Mouse (Mus musculus) liver, adult 2 months (tissue): ENCODE results near the gene Pum1. TPM values are rescaled to one million over a fixed set of nuclear protein-coding genes. Genes with fewer than 3 reads are reported as not detected.

Source experiments
- DNase-seq: peaks from one replicate; pipeline ENCODE4 v3.0.0-alpha.2; 2011; ENCODE audit warnings: low read depth, low spot score; ENCODE audit errors: extremely low read depth
- H3K27ac ChIP-seq: fragments of 200-500 bp; replicated peaks from 2 replicates; pipeline ENCODE4 v1.5.1; 2012; ENCODE audit warnings: low read depth, mild to moderate bottlenecking, control low read depth, inconsistent platforms, low read length; ENCODE audit not compliant: insufficient read depth
- H3K27me3 ChIP-seq: fragments of 200-500 bp; 2 replicates; pipeline ENCODE4 v1.6.1; 2012; ENCODE audit warnings: mild to moderate bottlenecking, moderate library complexity, low read length, inconsistent platforms; ENCODE audit not compliant: control insufficient read depth, insufficient read depth
- H3K36me3 ChIP-seq: fragments of 200-500 bp; 2 replicates; pipeline ENCODE4 v1.6.1; 2012; ENCODE audit warnings: low read length, inconsistent platforms; ENCODE audit not compliant: control insufficient read depth, insufficient read depth
- H3K4me1 ChIP-seq: fragments of 200-500 bp; 2 replicates; pipeline ENCODE4 v1.6.1; 2011; ENCODE audit warnings: low read length; ENCODE audit not compliant: control insufficient read depth, insufficient read depth
- H3K4me3 ChIP-seq: fragments of 200-500 bp; 2 replicates; pipeline ENCODE4 v1.5.1; 2011; ENCODE audit warnings: low read depth, mild to moderate bottlenecking, control low read depth, low read length, moderate library complexity; ENCODE audit not compliant: insufficient read depth
- H3K79me2 ChIP-seq: fragments of 200-500 bp; 2 replicates; pipeline ENCODE4 v1.6.1; 2012; ENCODE audit warnings: inconsistent platforms, mild to moderate bottlenecking, low read length, moderate library complexity; ENCODE audit not compliant: control insufficient read depth, insufficient read depth
- H3K9ac ChIP-seq: fragments of 200-500 bp; 2 replicates; pipeline ENCODE4 v1.6.1; 2012; ENCODE audit warnings: low read depth, mild to moderate bottlenecking, control low read depth, inconsistent platforms, low read length
- CTCF ChIP-seq: fragments of 200-500 bp; IDR thresholded peaks from 2 replicates; pipeline ENCODE4 v1.5.1; 2011; ENCODE audit warnings: low read depth, low read length, control low read depth
- POLR2A ChIP-seq: fragments of 200-500 bp; IDR thresholded peaks from 2 replicates; pipeline ENCODE4 v1.6.1; 2011; ENCODE audit warnings: low read length, control low read depth; ENCODE audit not compliant: insufficient read depth; ENCODE audit errors: extremely low read depth
- WGBS: fragments of 180-500 bp; shearing (Covaris S2); methylation state at CpG from one replicate; pipeline ENCODE4 v1.1.7; 2018; 5-methylcytosine and 5-hydroxymethylcytosine counted together
- polyA plus RNA-seq: library from polyadenylated mRNA; depleted of rRNA; stranded (reverse); fragments of >200 nt; gene quantifications from 2 replicates; pipeline ENCODE4 v1.2.3, GENCODE M21; 2012
- total RNA-seq: library from RNA; depleted of rRNA; stranded (reverse); fragments of >200 nt; gene quantifications from 2 replicates; pipeline ENCODE4 v1.2.3, GENCODE M21; 2014

Gene Pum1
- total and polyA plus RNA-seq, 2 experiments, result 25.4 to 30.3 TPM

GRCm38 (mm10) chr4:130706215-130707000, 43.3 kb downstream of the Pum1 start:
- Histone ChIP-seq H3K27me3 (no peaks in the 10 kb centered on the region), H3K9ac (no peak overlapping the region), H3K79me2 (peaks cover 50% of the 10 kb centered on the region), H3K36me3 (peaks cover 26% of the 10 kb centered on the region), H3K27ac (peak overlapping the region; percentile 99), H3K4me1 (peaks cover 50% of the 10 kb centered on the region), H3K4me3 (no peak overlapping the region)
- WGBS, result 10% methylated on average over 3 of the region's 3 CpGs
- peak; percentile 99 for DNase-seq
- no peak for TF ChIP-seq POLR2A
- TF ChIP-seq CTCF, result no peak

DNA sequence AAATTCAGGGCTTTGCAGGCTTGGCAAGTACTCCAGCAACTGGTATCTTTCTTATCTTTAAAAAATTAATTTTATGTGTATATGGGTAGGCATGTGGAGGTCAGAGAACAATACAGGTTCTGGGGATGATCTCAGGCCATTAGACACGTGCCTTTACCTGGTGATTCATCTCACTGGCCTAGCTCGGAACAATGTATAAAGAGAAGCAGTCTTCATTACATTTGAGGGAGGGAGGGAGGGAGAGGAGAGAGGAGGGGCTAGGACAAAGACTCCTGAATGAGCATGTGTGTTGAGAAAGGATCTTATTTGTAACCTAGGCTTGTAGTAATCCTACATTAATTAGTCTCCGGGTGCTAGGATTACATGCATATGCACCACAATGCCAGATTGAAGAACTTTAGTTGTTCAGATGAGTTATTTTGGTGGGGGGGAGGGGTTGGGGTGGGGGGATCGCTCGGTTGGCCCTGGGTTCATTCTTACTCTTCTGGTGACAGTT, 48.3 kb downstream of the Pum1 start:
- no peak for DNase-seq

GRCm38 (mm10) chr4:130712341-130712740, 49.2 kb downstream of the Pum1 start:
- no peak for TF ChIP-seq CTCF
- no peak for TF ChIP-seq POLR2A
- H3K9ac ChIP-seq, result no peak overlapping the region; the same call in 1 of the 2 replicates
- H3K4me3 ChIP-seq, result no peak overlapping the region
- H3K36me3 ChIP-seq, result peaks cover 10% of the 10 kb centered on the region; the same call in 1 of the 2 replicates
- no peak for DNase-seq
- H3K27me3 ChIP-seq, result no peaks in the 10 kb centered on the region
- peaks cover 59% of the 10 kb centered on the region for H3K4me1 ChIP-seq
- peak overlapping the region; percentile 99 for H3K27ac ChIP-seq
- H3K79me2 ChIP-seq, result peaks cover 44% of the 10 kb centered on the region; the same call in 1 of the 2 replicates
- 46% methylated on average over 3 of the region's 3 CpGs for WGBS

More for the DNA sequence above, 48.3 kb downstream of the Pum1 start:
- Histone ChIP-seq H3K36me3 (peaks cover 10% of the 10 kb centered on the region; the same call in 1 of the 2 replicates), H3K9ac (no peak overlapping the region), H3K4me3 (no peak overlapping the region), H3K79me2 (peaks cover 47% of the 10 kb centered on the region), H3K4me1 (peaks cover 61% of the 10 kb centered on the region), H3K27ac (no peak overlapping the region), H3K27me3 (no peaks in the 10 kb centered on the region)
- no peak for TF ChIP-seq POLR2A
- WGBS, result 80% methylated on average over 5 of the region's 5 CpGs

DNA sequence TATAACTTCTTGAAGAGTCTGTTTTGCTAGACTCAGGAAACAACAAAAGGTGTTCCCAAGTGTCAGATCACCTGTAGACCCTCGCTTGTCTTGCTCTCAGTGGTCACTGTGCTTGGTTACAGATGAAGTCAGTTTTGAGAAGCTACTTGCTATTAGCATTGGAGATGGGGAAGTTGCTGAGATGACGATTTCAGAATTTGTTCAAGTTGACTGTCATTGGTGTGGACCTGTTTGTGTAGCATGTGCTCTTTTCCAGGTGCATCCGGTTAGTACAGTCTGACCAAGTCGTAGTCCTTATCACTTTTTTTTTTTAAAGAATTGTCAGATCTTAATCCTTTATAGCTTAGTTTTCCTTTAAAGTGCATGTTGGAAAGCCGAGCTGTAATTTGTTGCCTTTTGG, 50.3 kb downstream of the Pum1 start:
- WGBS, result 33% methylated on average over 5 of the region's 5 CpGs
- Histone ChIP-seq H3K36me3 (peaks cover 13% of the 10 kb centered on the region; the same call in 1 of the 2 replicates), H3K4me1 (peaks cover 52% of the 10 kb centered on the region), H3K27ac (peak overlapping the region; percentile 99), H3K9ac (0 out of 2 replicates have a peak overlapping the region, but pooled peaks have one; percentile 31), H3K27me3 (no peaks in the 10 kb centered on the region), H3K79me2 (peaks cover 46% of the 10 kb centered on the region; the same call in 1 of the 2 replicates), H3K4me3 (no peak overlapping the region)
- DNase-seq, result peak; percentile 49
- TF ChIP-seq POLR2A (no peak), CTCF (no peak)

GRCm38 (mm10) chr4:130715126-130715525, 52.0 kb downstream of the Pum1 start:
- no peak for TF ChIP-seq CTCF
- no peak for TF ChIP-seq POLR2A
- H3K4me1 ChIP-seq, result peaks cover 51% of the 10 kb centered on the region
- H3K27me3 ChIP-seq, result no peaks in the 10 kb centered on the region
- peaks cover 21% of the 10 kb centered on the region for H3K36me3 ChIP-seq
- H3K79me2 ChIP-seq, result peaks cover 50% of the 10 kb centered on the region
- H3K9ac ChIP-seq, result no peak overlapping the region
- peak overlapping the region; percentile 99 for H3K27ac ChIP-seq
- peak; percentile 99 for DNase-seq
- no peak overlapping the region for H3K4me3 ChIP-seq

DNA sequence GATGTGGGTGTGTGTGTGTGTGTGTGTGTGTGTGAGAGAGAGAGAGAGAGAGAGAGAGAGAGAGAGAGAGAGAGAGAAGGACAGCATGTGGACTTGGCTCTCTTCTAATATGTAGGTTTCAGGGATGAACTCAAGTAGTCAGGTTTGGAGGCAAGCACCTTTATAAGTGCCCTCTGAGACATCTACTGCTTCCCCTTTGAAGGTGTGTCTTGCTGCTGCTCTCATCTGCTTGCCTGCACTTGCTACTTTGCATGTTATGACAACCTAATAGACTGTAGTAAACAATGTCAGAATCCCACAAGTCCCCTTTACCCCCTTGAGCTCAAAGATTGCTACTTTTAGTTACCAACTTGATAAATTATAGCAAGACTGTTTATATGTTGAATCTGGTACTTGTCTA, 52.5 kb downstream of the Pum1 start:
- TF ChIP-seq POLR2A (no peak), CTCF (no peak)
- H3K36me3 ChIP-seq, result peaks cover 24% of the 10 kb centered on the region
- H3K79me2 ChIP-seq, result peaks cover 47% of the 10 kb centered on the region
- no peaks in the 10 kb centered on the region for H3K27me3 ChIP-seq
- peak overlapping the region; percentile 55 for H3K9ac ChIP-seq
- DNase-seq, result peak; percentile 35
- peaks cover 49% of the 10 kb centered on the region for H3K4me1 ChIP-seq
- H3K27ac ChIP-seq, result peak overlapping the region; percentile 99
- no peak overlapping the region for H3K4me3 ChIP-seq
